Mouse (Mus musculus) megakaryocyte-erythroid progenitor cell, adult 5-6 weeks (primary cell): ENCODE measurements at regions not wholly inside any gene's neighbourhood (a gene's known extent, or its start where the extent isn't known, plus 50 kb on each side); places are given as distances from the start of the nearest gene placed in this dataset.
A peak's percentile ranks its signal among the peaks of the same experiment; 100 is the strongest.

Experiments used
- ATAC-seq: replicated peaks from 2 replicates; pipeline ENCODE4 v1.8.0; 2016; ENCODE audit warnings: mild to moderate bottlenecking, inconsistent platforms; ENCODE audit not compliant: severe bottlenecking, poor library complexity, low FRiP score, low TSS enrichment

GRCm38 (mm10) chr12:16122353-16123127, 305.8 kb upstream of the Trib2 start:
- ATAC-seq, result peak; percentile 68; the same call in 1 of the 2 replicates

DNA sequence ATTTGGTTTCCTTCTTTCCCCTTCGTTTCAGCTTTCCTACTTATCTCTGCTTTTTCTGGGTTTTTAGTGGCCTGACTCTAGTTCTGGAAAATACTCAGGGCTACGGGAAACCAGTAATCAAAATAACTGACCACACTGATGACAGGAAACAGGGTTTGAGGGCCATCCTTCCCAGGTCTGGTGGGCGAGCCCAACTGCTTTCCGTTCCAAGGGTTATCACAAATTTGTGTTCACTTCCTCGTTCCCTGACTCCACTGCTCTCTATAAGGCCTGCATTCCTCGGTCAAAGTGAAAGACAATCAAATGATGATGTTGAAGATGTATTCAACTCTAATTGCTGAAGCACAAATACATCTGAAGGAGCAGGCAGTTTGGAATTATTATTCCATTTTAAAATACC, 305.1 kb upstream of the Trib2 start:
- no peak for ATAC-seq

DNA sequence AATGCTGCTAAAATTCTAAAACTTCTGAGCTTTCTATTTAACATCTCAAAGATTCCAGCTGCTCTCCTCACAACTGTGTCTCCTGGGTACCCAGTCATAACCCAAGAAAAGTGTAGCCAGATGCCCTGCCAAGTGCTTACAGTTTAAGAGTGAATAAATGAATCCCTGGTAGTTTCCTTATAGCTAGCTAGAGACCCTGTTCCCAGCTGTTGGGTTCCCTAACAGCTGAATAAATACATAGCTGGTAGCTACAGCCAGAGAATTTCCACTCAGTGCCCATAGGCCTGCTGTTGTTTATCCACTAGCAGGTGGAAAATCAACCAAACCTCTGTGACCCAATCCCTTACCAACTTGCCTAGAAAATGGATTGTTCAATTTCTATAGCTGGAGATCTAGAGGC, 302.0 kb upstream of the Trib2 start:
- no peak for ATAC-seq

DNA sequence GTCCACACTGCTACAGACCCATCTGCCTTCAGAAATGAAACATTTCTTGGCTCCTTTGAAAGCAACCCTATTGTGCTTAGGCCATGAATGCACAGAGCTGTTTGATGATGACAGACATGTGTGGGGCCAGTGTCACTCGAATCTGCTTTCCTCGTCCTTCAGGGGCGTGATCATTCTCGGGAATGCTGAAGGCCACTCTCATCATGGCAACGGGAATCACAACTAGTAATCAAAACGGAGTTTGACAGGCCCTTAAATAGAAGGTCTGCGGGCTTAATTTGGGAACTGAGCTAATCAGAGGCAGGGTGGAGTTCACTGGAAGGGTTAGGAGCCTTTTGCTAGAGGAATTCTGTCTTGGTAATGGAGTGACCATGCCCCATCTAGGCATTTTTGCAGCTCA, 290.2 kb upstream of the Trib2 start:
- no peak for ATAC-seq

DNA sequence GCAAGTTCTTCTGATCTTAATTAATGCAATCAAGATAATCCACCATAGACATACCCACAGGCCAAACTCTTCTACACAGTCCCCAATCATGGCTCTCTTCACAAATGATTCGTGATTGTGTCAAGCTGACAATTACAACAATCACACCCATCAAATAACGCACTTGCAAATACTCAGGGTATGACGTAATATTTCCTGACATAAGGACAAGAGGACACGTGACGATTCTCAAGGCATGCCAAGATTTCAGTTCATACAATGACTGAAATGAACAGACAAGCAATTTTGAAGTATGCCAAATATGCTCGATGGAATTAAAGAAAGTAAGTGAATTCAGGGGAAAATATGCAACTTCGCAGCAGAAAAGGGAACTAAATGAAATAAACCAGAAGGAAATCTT, 282.1 kb upstream of the Trib2 start:
- ATAC-seq, result no peak

DNA sequence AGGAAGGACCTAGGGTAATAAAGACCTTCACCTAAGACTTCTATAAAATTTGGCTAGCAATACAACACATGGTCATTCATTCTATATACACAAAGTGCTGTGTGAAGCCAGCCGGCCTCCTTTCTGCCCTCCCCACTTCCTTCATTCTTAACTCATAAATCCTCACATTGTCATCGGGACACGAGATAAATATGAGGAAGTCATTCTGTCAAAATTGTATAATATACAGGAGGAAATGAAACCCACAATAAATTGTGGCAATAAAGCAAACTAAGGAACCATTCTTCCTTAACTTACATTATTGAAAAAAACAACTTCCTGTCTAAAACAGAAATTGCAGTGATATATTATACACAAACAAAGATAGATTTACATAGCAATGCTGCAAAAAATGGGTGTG, 275.9 kb upstream of the Trib2 start:
- no peak for ATAC-seq

DNA sequence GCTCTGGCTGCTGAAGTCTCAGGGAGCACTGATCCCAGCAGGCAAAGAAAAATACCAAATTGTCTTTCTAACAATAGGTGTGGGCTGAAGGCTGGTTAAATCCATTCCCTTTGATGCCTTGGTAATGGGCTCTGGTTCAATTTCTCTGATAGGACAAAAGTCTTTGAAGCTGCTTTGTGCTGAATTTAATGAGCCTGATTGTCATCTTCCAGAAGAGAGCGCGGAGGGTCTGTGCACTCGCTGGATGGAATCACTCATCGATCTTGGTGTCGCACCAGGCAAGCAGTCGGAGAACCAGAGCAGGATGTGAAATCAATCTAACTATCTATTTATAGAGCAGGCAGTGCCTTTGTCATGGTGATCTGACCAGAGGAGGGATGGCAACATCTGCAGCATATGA, 274.6 kb upstream of the Trib2 start:
- no peak for ATAC-seq

DNA sequence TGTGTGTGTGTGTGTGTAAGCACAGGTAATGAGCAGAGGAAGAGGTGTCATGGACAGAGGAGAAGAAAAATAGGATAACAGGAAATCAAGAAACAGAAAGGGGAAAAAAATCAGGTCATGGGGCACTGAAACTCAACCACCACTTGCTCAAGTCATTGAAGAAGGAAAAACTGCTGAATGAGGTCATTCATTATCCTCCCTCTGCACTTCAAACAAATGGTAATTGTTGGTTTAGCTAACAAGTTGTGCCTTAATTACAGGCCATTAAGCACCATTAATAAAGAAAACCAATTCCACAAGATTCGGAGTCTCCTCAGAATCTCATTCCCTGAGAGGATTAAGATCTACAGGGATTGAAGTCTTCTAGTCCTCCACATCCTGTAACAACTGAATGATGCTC, 266.5 kb upstream of the Trib2 start:
- ATAC-seq, result no peak

- no peak for ATAC-seq
These were observed 260.5 kb upstream of the Trib2 start for GRCm38 (mm10) chr12:16077215-16077614.

- no peak for ATAC-seq
These were observed 259.2 kb upstream of the Trib2 start for GRCm38 (mm10) chr12:16075962-16076361.

DNA sequence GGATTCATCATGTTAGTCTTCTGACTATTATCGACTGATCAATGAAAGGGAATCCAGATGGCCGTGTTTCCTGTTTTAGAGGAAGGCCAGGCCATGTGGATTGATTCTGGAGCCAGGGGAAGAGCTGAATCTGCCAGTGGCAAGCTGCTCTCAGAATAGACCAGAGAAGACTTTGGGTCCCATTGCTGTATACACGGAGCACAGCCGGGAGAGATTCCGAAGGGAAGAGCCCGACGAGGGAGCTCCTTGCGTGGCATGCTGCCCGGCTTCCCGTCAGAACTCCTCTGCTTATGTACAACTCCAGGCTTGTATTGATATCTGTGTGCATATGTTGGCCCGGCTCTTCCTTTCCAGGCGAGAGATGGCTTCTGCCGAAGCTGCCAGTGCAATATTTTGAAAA, 252.2 kb upstream of the Trib2 start:
- no peak for ATAC-seq

- ATAC-seq, result no peak
These were observed 246.0 kb upstream of the Trib2 start for GRCm38 (mm10) chr12:16062689-16063088.

DNA sequence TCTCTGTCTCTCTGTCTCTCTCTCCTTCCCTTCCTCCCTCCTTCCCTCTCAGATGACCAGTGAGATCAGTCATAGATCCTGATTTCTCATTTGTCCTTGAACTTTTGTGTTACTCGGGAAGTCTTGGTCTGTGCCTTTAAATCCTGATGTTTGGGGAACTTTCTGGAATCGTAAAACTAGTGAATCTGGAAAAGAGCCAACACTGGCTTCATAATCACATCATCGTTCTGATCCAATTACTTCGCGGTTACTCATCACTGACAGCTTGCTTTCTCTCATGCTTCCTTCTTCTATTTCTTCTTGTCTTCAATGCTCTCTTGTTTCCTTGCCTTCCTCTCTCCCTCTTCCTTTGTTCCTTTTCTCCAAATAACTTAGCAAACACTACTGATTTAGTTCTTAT, 243.7 kb upstream of the Trib2 start:
- no peak for ATAC-seq

DNA sequence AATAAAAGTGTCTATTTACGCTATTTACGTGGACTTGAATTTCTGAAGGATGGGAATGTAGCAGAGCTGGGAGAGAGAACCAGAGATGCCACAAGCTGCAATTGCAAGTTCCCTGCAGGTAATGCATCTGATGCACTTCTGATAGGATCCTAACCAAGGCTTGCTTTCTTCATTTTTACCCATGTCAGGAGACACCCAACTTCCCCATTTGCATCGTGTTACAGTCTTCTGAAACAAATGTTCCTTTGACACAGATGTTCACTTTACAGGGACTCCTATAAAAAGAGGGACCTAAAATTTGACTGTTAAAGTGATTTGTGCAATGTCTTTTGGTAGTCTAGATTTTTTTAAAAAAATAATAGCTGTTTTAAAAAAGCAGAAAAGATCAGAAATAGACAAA, 241.5 kb upstream of the Trib2 start:
- ATAC-seq, result no peak

GRCm38 (mm10) chr12:16056831-16057230, 240.1 kb upstream of the Trib2 start:
- ATAC-seq, result no peak

DNA sequence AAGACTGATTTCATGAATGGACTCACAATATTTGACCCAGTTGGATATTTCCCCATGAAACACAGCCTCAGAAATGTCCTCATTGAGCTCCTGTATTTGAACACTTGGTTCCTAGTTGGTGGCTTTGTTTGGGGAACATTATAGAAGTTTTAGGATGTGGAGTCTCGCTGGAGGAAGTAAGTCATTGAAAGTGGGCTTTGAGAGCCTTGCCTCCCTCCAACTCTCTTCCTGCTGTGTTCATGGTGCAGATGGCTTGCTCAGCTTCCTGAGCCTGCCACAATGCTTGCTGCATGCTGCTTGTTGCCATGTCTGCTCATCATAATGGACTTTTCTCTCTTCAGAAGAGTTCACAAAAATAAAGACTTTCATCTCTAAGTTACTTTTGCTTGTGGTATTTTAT, 239.5 kb upstream of the Trib2 start:
- no peak for ATAC-seq

- no peak for ATAC-seq
These were observed 237.9 kb upstream of the Trib2 start for GRCm38 (mm10) chr12:16054591-16054990.

DNA sequence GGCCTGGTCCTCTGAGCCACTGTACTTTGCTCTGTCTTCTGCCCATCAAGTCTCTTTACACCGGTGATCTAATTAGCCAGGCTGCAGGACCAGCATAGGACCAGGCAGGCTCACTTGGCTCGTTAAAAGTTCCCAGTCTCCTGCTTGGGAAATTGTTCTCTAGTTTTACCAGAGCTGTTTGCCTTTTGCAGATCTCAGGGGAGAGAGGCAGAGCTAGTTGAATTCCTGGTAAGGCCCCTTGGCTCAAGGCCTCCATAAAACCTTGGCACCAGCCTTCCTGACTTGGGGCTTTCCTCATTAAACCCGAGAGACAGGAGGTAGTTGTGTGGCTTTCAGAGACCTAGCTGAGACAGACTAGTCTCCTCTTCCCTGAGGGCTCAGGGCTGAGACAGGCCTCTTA, 237.0 kb upstream of the Trib2 start:
- no peak for ATAC-seq

DNA sequence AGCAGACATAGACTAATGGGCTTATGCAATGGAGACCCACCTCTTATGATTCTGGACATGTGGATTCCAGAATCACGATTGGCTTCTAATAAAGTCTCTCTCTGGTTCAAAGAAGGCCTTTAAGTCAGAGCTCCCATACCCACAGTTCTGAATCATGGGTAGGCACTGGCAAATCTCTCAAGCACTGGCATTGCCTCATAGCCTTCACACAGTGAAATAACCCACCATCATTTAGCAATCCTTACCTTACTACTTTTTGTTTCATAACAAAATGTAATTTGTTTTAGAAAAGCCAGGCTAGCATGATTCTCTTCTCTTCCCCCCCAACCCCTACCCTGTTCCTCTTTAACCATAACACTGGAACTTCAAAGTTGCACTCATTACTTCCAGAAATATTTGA, 236.3 kb upstream of the Trib2 start:
- ATAC-seq, result no peak

DNA sequence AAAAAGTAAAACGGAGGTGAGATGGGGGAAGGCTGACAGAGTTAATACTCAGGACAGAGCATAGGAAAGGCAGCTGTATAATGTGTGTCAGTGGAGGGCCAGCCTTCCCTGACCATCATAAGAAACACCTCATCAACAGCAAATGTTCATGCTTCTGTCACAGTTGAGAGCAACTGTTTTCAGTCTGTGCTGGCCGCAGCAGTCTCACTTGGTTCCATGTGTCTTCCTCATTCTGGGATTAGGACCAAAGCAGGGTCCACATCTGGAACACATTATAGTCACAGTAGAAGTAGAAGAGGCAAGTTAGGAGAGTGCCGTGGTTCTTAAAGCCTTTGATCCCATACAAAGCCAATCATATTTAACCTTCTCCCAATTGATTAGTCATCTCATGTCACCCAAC, 235.6 kb upstream of the Trib2 start:
- ATAC-seq, result no peak

GRCm38 (mm10) chr12:16051439-16051838, 234.7 kb upstream of the Trib2 start:
- ATAC-seq, result no peak

DNA sequence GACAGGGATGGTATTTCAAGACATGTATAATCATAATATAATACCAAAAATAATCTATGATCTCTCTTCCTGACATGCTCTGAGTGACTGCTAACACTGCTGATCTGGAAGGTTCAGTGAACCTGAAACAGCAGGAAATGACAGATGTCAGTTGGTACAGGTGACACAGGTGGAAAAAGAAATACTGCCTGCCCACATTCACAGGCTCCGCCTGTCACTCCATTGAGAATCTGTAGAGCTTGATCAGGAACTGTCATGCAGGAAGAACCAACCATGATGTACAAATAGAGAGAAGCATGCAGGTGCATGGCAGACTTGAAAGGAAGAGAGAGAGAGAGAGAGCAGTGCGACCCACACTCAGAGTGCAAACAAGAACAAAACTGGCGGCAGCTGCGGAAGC, 232.8 kb upstream of the Trib2 start:
- no peak for ATAC-seq
